Mouse (Mus musculus) hindbrain, embryonic 11.5 days (tissue): ENCODE data around the gene Osmr. TPM values are rescaled to one million over a fixed set of nuclear protein-coding genes. Genes with fewer than 3 reads are reported as not detected.
"Not testable (repeated sequence)": the region's sequence is repeated elsewhere in the genome, so short reads cannot be mapped to it uniquely, and the experiment has no call there.

ENCODE experiments used
- ATAC-seq: fragments of 200-750 bp; cut with Nextera tagmentation; 2 replicates; pipeline ENCODE4 v1.8.0; 2017; ENCODE audit warnings: mild to moderate bottlenecking, moderate TSS enrichment, moderate library complexity; ENCODE audit not compliant: low FRiP score
- DNase-seq: peaks from one replicate; pipeline ENCODE4 v3.0.0-alpha.2; 2015; ENCODE audit warnings: low spot score
- H3K27ac ChIP-seq: fragments of 300-500 bp; sonication (generic); 2 replicates; pipeline ENCODE4 v1.5.1; 2014; ENCODE audit warnings: mild to moderate bottlenecking, low read depth, low read length
- H3K27me3 ChIP-seq: fragments of 300-500 bp; sonication (generic); 2 replicates; pipeline ENCODE4 v1.6.1; 2014; ENCODE audit warnings: mild to moderate bottlenecking, low read length, moderate library complexity, mixed read lengths; ENCODE audit not compliant: control insufficient read depth, insufficient read depth
- H3K36me3 ChIP-seq: fragments of 300-500 bp; sonication (generic); 2 replicates; pipeline ENCODE4 v1.6.1; 2014; ENCODE audit warnings: mild to moderate bottlenecking, low read length, moderate library complexity, mixed read lengths; ENCODE audit not compliant: control insufficient read depth, insufficient read depth
- H3K4me1 ChIP-seq: fragments of 300-500 bp; sonication (generic); replicated peaks from 2 replicates; pipeline ENCODE4 v1.6.1; 2014; ENCODE audit warnings: low read length, mixed read lengths; ENCODE audit not compliant: control insufficient read depth, insufficient read depth
- H3K4me2 ChIP-seq: fragments of 300-500 bp; sonication (generic); replicated peaks from 2 replicates; pipeline ENCODE4 v1.6.1; 2014; ENCODE audit warnings: mild to moderate bottlenecking, low read depth, low read length
- H3K4me3 ChIP-seq: fragments of 300-500 bp; sonication (generic); 2 replicates; pipeline ENCODE4 v1.5.1; 2014; ENCODE audit warnings: low read depth, low read length
- H3K9ac ChIP-seq: fragments of 300-500 bp; sonication (generic); 2 replicates; pipeline ENCODE4 v1.6.1; 2014; ENCODE audit warnings: low read depth, low read length
- H3K9me3 ChIP-seq: fragments of 300-500 bp; sonication (generic); 2 replicates; pipeline ENCODE4 v1.6.1; 2016; ENCODE audit warnings: low read length; ENCODE audit not compliant: control insufficient read depth
- WGBS: fragments of 180-500 bp; shearing (Covaris S2); extraction: QIAGEN DNeasy Blood & Tissue Kit; methylation state at CpG from one replicate; pipeline ENCODE4 v1.1.7; 2014; 5-methylcytosine and 5-hydroxymethylcytosine counted together
- polyA plus RNA-seq: library from polyadenylated mRNA; unstranded; fragments of >200 nt; fragmentation: Nextera tagmentation; extraction: Ambion mirVana; gene quantifications from 2 replicates; pipeline ENCODE4 v1.2.1, GENCODE M21; 2014

The Osmr gene
- polyA plus RNA-seq, 1 experiment from 2014 or later: 1.1 TPM

DNA sequence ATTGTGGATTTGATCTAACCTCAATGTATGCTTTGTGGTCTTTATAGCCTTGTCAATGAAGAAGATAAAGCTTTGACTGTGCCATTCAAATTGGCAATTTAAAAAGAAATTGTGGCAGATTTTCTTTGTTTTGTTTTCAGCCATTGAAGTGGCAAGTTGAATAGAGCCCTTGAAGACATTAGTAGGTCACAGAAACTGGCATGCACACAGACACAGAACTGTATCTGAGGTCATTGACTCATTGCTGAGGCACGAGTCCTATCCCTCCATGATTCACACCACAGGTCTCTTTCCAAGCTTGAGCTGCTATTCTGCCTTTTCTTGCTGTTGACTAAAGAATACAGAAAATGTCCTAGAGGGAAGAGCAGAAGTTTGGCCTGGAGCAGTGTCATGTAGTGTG lies 24.9 kb downstream of the Osmr start:
- H3K4me2 ChIP-seq: no peak overlapping the region
- ATAC-seq (no peak), DNase-seq (no peak)
- no peaks in the 10 kb centered on the region for H3K9me3 ChIP-seq
- no peak overlapping the region for H3K27ac ChIP-seq
- H3K9ac ChIP-seq: no peak overlapping the region
- no peaks in the 10 kb centered on the region for H3K36me3 ChIP-seq
- 50% methylated on average over 1 of the region's 1 CpGs for WGBS
- H3K4me1 ChIP-seq: no peaks in the 10 kb centered on the region
- H3K4me3 ChIP-seq: no peak overlapping the region
- H3K27me3 ChIP-seq: no peaks in the 10 kb centered on the region

DNA sequence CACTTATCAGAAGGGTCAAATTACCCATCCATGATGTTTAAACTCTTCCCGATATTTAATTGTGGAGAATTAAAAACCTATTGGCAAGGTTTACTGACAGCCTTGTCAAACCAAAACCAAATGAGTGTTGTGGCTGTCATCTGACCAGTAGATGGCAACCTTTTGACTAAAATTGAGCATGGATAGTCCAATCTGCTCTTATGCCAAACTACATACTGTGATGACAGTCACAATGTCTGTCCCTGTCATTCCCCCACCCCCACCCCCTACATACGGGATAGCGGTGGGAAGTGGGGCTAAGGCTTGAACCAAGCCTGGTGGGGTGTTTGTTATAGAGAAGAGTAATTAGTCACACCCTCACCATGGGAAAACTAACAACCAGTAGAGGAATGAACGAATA lies 34.6 kb downstream of the Osmr start:
- H3K27me3 ChIP-seq: no peaks in the 10 kb centered on the region
- H3K4me2 ChIP-seq: no peak overlapping the region
- no peak overlapping the region for H3K9ac ChIP-seq
- no peaks in the 10 kb centered on the region for H3K4me1 ChIP-seq
- H3K4me3 ChIP-seq: no peak overlapping the region
- H3K9me3 ChIP-seq: no peaks in the 10 kb centered on the region
- DNase-seq: peak; percentile 19
- no peak overlapping the region for H3K27ac ChIP-seq
- H3K36me3 ChIP-seq: no peaks in the 10 kb centered on the region
- WGBS: 57% methylated on average over 4 of the region's 4 CpGs
- ATAC-seq: peak; percentile 40; the same call in 1 of the 2 replicates

DNA sequence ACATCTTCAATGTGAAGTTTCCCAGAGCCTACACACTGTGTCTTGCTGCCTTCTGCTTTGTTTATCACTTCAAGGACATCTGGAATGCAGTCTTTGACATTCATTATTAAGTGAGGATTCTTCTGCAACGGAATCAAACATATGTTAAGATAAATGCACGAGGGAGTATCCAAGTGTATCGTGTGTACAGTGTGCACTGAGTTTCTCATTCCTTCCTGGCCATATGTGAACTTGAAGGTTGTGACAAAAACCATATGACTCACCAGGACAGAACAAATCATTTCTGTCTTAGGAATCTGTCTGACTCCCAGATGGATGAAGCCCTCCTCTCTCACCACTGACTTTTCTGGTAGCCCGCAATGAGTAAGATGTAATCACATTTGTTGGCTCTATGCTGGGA lies 59.0 kb downstream of the Osmr start:
- Histone ChIP-seq H3K27me3 (no peaks in the 10 kb centered on the region), H3K9ac (no peak overlapping the region), H3K4me2 (no peak overlapping the region), H3K4me1 (no peaks in the 10 kb centered on the region), H3K4me3 (no peak overlapping the region), H3K36me3 (no peaks in the 10 kb centered on the region), H3K27ac (no peak overlapping the region), H3K9me3 (no peaks in the 10 kb centered on the region; the same call in 1 of the 2 replicates)
- WGBS: 90% methylated on average over 4 of the region's 4 CpGs
- DNase-seq (no peak), ATAC-seq (no peak)

DNA sequence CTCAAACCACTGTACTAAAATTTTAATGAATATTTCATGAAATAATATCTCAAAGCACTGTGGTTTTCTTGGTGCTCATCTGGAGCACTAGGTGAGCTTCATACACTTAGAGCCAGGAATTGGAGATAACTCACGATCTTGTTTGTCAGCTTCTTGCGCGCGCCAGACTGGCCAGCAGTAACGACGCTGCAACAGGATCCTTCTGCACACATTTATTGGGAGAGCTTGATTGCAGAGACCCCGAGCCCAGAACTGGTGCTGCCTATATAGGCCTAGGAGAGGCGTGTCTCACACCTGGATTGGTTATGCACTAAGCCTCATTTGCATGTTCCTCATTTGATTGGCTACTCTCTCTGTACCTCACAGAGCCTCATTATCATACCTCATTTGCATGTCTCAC lies 73.6 kb downstream of the Osmr start:
- H3K36me3 ChIP-seq, H3K27me3 ChIP-seq, H3K4me1 ChIP-seq, H3K9me3 ChIP-seq, H3K4me2 ChIP-seq, DNase-seq, H3K4me3 ChIP-seq, ATAC-seq, H3K27ac ChIP-seq, H3K9ac ChIP-seq: not testable (repeated sequence)
- WGBS: 97% methylated on average over 8 of the region's 8 CpGs

DNA sequence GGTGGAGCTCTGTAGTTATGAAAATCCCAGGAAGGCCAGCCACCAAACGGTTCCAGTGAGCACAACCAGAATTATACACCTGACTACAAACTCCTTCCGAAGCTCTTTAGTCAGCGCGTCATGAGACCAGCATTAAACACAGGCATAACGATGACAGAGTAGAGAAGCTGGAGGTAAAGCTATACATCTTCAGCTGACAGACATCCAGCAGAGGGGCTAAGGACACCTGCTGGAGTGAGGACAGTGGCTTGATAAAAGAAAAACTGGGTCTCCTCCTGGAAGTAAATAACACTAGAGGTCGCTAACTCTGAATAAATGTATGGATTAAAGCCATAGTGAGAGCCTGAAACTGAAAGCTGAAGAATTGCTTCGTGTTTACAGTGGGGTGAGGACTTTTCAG lies 81.9 kb downstream of the Osmr start:
- H3K36me3 ChIP-seq: peaks cover 10% of the 10 kb centered on the region
- H3K4me1 ChIP-seq: no peaks in the 10 kb centered on the region
- no peaks in the 10 kb centered on the region for H3K27me3 ChIP-seq
- no peak overlapping the region for H3K4me3 ChIP-seq
- H3K9ac ChIP-seq: no peak overlapping the region
- no peak overlapping the region for H3K4me2 ChIP-seq
- DNase-seq: no peak
- H3K27ac ChIP-seq: no peak overlapping the region
- no peaks in the 10 kb centered on the region for H3K9me3 ChIP-seq
- 80% methylated on average over 7 of the region's 7 CpGs for WGBS
- no peak for ATAC-seq

DNA sequence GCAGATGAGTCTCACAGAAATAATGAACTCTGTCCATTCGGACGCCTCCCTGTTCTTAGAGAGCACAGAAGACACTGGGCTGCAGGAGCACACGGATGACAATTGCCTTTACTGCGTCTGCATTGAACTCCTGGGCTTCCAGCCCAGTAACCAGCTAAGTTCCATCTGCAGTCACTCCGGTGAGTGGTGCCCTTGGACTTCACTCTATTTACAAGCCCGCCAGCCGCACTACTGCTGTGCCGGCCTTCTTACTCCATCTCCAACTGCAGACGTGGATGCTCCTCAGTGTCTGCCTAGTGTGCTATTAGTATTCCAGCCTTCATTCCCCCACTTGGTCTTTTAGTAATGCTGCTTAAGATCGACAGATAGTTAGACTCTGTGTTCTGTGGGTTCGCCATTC lies 83.1 kb downstream of the Osmr start:
- H3K4me1 ChIP-seq: no peaks in the 10 kb centered on the region
- H3K4me2 ChIP-seq: no peak overlapping the region
- H3K9me3 ChIP-seq: no peaks in the 10 kb centered on the region
- H3K27ac ChIP-seq: no peak overlapping the region
- H3K27me3 ChIP-seq: no peaks in the 10 kb centered on the region
- no peak overlapping the region for H3K9ac ChIP-seq
- H3K4me3 ChIP-seq: no peak overlapping the region
- peaks cover 11% of the 10 kb centered on the region for H3K36me3 ChIP-seq
- DNase-seq: no peak
- 93% methylated on average over 11 of the region's 11 CpGs for WGBS
- no peak for ATAC-seq

DNA sequence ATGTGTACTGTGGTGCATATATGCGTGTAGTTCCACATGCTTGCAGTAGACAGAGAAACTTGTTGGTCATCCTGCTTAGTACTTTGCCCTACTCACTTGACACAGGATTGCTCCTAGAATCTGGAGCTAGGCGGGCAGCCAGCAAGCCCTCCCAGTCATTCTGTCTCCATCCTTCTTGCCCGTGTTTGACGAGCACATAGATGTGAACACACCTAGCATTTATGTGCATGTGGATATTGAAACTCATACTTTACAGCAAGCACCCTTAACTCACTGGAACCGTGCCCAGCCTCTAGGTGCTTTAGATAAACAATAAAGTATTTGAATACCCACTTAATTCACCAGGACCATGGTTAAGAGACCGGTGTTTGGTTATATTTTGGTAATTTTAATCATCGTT lies 84.8 kb downstream of the Osmr start:
- WGBS: 95% methylated on average over 7 of the region's 7 CpGs
- Histone ChIP-seq H3K9me3 (no peaks in the 10 kb centered on the region), H3K27me3 (no peaks in the 10 kb centered on the region), H3K36me3 (peaks cover 13% of the 10 kb centered on the region), H3K27ac (no peak overlapping the region), H3K4me3 (no peak overlapping the region), H3K4me1 (no peaks in the 10 kb centered on the region), H3K4me2 (no peak overlapping the region), H3K9ac (no peak overlapping the region)
- ATAC-seq (no peak), DNase-seq (no peak)

DNA sequence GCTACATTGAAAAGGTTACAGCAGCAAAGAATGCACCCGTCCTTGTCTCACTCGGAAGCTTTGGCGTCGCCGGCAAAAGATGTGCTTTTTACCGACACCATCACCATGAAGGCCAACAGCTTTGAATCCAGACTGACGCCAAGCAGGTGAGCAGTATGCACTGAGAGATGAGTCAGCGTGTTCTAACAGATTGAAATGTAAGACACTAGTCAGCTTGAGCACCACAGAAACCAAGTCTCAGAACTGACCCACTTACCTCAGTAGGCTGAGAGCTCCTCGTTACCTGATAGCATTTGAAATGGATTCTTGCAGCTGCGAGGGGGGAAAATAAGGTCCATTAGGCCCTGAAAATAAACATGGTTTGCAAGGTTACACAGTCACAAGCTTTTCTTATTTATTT lies 87.5 kb downstream of the Osmr start:
- 97% methylated on average over 10 of the region's 10 CpGs for WGBS
- no peak overlapping the region for H3K27ac ChIP-seq
- no peaks in the 10 kb centered on the region for H3K4me1 ChIP-seq
- no peaks in the 10 kb centered on the region for H3K9me3 ChIP-seq
- DNase-seq (no peak), ATAC-seq (no peak)
- no peak overlapping the region for H3K4me3 ChIP-seq
- H3K27me3 ChIP-seq: no peaks in the 10 kb centered on the region
- H3K36me3 ChIP-seq: peaks cover 9% of the 10 kb centered on the region
- H3K4me2 ChIP-seq: no peak overlapping the region
- H3K9ac ChIP-seq: no peak overlapping the region

DNA sequence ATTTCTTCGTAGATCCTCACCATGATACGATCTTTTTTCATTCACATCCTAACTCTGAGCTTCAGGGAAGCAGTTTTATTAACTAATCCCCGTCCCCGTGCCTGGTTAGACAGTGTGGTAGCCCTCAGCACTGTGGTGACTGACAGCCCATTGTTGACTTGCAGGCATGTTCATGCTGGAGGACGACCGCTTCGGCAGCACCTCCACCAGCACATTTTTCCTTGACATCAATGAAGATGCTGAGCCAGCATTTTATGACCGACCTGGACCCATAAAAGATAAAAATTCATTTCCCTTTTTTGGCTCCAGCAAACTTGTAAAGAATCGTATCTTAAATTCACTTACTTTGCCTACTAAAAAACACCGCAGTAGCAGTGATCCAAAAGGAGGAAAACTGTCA lies 88.6 kb downstream of the Osmr start:
- DNase-seq: no peak
- WGBS: 95% methylated on average over 10 of the region's 10 CpGs

More for the DNA sequence above, 88.6 kb downstream of the Osmr start:
- H3K36me3 ChIP-seq: peaks cover 8% of the 10 kb centered on the region; the same call in 1 of the 2 replicates
- no peak overlapping the region for H3K27ac ChIP-seq
- no peak overlapping the region for H3K4me3 ChIP-seq
- H3K4me2 ChIP-seq: no peak overlapping the region
- H3K4me1 ChIP-seq: no peaks in the 10 kb centered on the region
- no peak overlapping the region for H3K9ac ChIP-seq
- H3K27me3 ChIP-seq: no peaks in the 10 kb centered on the region
- no peak for ATAC-seq
- H3K9me3 ChIP-seq: no peaks in the 10 kb centered on the region
